Mouse (Mus musculus): ENCODE measurements around the gene Lsm12.

Gene Lsm12

GRCm38 (mm10) chr11:102184646-102185495, at the start of gene Lsm12:
Lsm12 (minus strand) TSS chr11:102185296.
- peak; percentile 90 for DNase-seq (ENCODE audit: low spot score)

GRCm38 (mm10) chr11:102230006-102230741, 45.1 kb upstream of the Lsm12 start, which contains the start of gene Hdac5:
Hdac5 (minus strand) TSS chr11:102230166.
- DNase-seq (ENCODE audit: low spot score): peak; percentile 96

GRCm38 (mm10) chr11:102229331-102229953, 44.3 kb upstream of the Lsm12 start:
- no peak for DNase-seq (ENCODE audit: low spot score)

GRCm38 (mm10) chr11:102228646-102229268, 43.7 kb upstream of the Lsm12 start:
- no peak for DNase-seq (ENCODE audit: low spot score)

- DNase-seq (ENCODE audit: low spot score): no peak
These were observed 43.1 kb upstream of the Lsm12 start for GRCm38 (mm10) chr11:102228191-102228545.

GRCm38 (mm10) chr11:102227270-102228190, 42.4 kb upstream of the Lsm12 start:
- no peak for DNase-seq (ENCODE audit: low spot score)

GRCm38 (mm10) chr11:102226067-102226978, 41.2 kb upstream of the Lsm12 start:
- DNase-seq (ENCODE audit: low spot score): no peak

GRCm38 (mm10) chr11:102225221-102225620, 40.1 kb upstream of the Lsm12 start:
- no peak for DNase-seq (ENCODE audit: low spot score)

GRCm38 (mm10) chr11:102224686-102225085, 39.6 kb upstream of the Lsm12 start:
- peak; percentile 65 for DNase-seq (ENCODE audit: low spot score)

GRCm38 (mm10) chr11:102223166-102223565, 38.1 kb upstream of the Lsm12 start:
- no peak for DNase-seq (ENCODE audit: low spot score)

- no peak for DNase-seq (ENCODE audit: low spot score)
These were observed 36.9 kb upstream of the Lsm12 start for GRCm38 (mm10) chr11:102221954-102222351.

GRCm38 (mm10) chr11:102221243-102221953, 36.3 kb upstream of the Lsm12 start:
- no peak for DNase-seq (ENCODE audit: low spot score)

GRCm38 (mm10) chr11:102220451-102220850, 35.4 kb upstream of the Lsm12 start:
- no peak for DNase-seq (ENCODE audit: low spot score)

- DNase-seq (ENCODE audit: low spot score): no peak
These were observed 34.9 kb upstream of the Lsm12 start for GRCm38 (mm10) chr11:102219994-102220346.

- DNase-seq (ENCODE audit: low spot score): no peak
These were observed 34.3 kb upstream of the Lsm12 start for GRCm38 (mm10) chr11:102219247-102219993.

- peak; percentile 94 for DNase-seq (ENCODE audit: low spot score)
These were observed 33.7 kb upstream of the Lsm12 start for GRCm38 (mm10) chr11:102218783-102219182.

GRCm38 (mm10) chr11:102217876-102218430, 32.9 kb upstream of the Lsm12 start:
- no peak for DNase-seq (ENCODE audit: low spot score)

GRCm38 (mm10) chr11:102217396-102217795, 32.3 kb upstream of the Lsm12 start:
- DNase-seq (ENCODE audit: low spot score): no peak
